Mouse (Mus musculus) brain, embryonic 14.5 days (tissue): ENCODE data around the gene Gm48552. TPM values are rescaled to one million over a fixed set of nuclear protein-coding genes. Genes with fewer than 3 reads are reported as not detected.

ENCODE experiments used
- DNase-seq: peaks from one replicate; pipeline ENCODE4 v3.0.0-alpha.2; 2011; ENCODE audit warnings: low read depth
- CTCF ChIP-seq: fragments of 200-500 bp; IDR thresholded peaks from 2 replicates; pipeline ENCODE4 v1.5.1; 2012; ENCODE audit warnings: inconsistent platforms, mild to moderate bottlenecking, moderate library complexity, borderline replicate concordance; ENCODE audit not compliant: insufficient read depth, insufficient read length; ENCODE audit errors: extremely low read depth
- POLR2A ChIP-seq: fragments of 200-500 bp; IDR thresholded peaks from 2 replicates; pipeline ENCODE4 v1.6.1; 2012; ENCODE audit warnings: mild to moderate bottlenecking, inconsistent platforms, borderline replicate concordance; ENCODE audit not compliant: poor library complexity, insufficient read depth, insufficient read length, severe bottlenecking; ENCODE audit errors: extremely low read depth
- polyA plus RNA-seq: library from polyadenylated mRNA; depleted of rRNA; stranded (reverse); fragments of >200 nt; gene quantifications from 2 replicates; pipeline ENCODE4 v1.2.3, GENCODE M21; 2012

Gm48552 gene
- polyA plus RNA-seq, 1 experiment: 8.7 TPM

- DNase-seq: peak; percentile 80
- no peak for TF ChIP-seq CTCF
- no peak for TF ChIP-seq POLR2A
Measured at GRCm38 (mm10) chr10:81413310-81414261, 24.8 kb downstream of the Gm48552 start.

- peak; percentile 79 for DNase-seq
- TF ChIP-seq CTCF: no peak
- no peak for TF ChIP-seq POLR2A
Measured at GRCm38 (mm10) chr10:81414682-81415081, 25.9 kb downstream of the Gm48552 start.

GRCm38 (mm10) chr10:81415146-81415545, 26.3 kb downstream of the Gm48552 start:
- DNase-seq: no peak
- no peak for TF ChIP-seq POLR2A
- no peak for TF ChIP-seq CTCF

GRCm38 (mm10) chr10:81415549-81416310, 26.9 kb downstream of the Gm48552 start:
- DNase-seq: no peak
- TF ChIP-seq CTCF (no peak), POLR2A (no peak)

GRCm38 (mm10) chr10:81416581-81417226, 27.9 kb downstream of the Gm48552 start:
- DNase-seq: peak; percentile 94
- no peak for TF ChIP-seq POLR2A
- TF ChIP-seq CTCF: peak; percentile 62

GRCm38 (mm10) chr10:81417227-81418215, 28.7 kb downstream of the Gm48552 start:
- no peak for DNase-seq
- TF ChIP-seq CTCF (no peak), POLR2A (no peak)

- TF ChIP-seq POLR2A (no peak), CTCF (no peak)
- DNase-seq: no peak
Measured at GRCm38 (mm10) chr10:81418216-81419070, 29.6 kb downstream of the Gm48552 start.

GRCm38 (mm10) chr10:81419111-81419928, 30.5 kb downstream of the Gm48552 start:
- no peak for TF ChIP-seq POLR2A
- no peak for TF ChIP-seq CTCF
- DNase-seq: no peak
